ENCODE assay signal across 9 mouse cellular contexts in genomic region chr11:69116843-69117242, GRCm38 (mm10). TPM values are rescaled to one million over a fixed set of nuclear protein-coding genes. Genes with fewer than 3 reads are reported as not detected.
DNase-seq lines count a peak whose midpoint lies in the region; ATAC-seq and TF ChIP-seq lines count a peak whose summit lies in the region.
"Had no signal": no experiment of that assay in that cellular context is flagged by ENCODE, and none has a peak within 500 bp of the region (broad histone marks: within the 10 kb centered on the region; RNA-seq: fewer than 3 reads in every experiment).

No protein-coding gene starts in this region.

- TF ChIP-seq CTCF in forebrain, postnatal 0 days (IDR thresholded peaks at IDR 0.05; ENCODE audit: low read depth): no peak

- ATAC-seq in lung, embryonic 15.5 days (ENCODE audit: borderline replicate concordance, extremely low read depth, low FRiP score, low TSS enrichment): no peak
- ATAC-seq in forebrain, postnatal 0 days: no peak
- no peak for ATAC-seq in limb, embryonic 15.5 days (ENCODE audit: insufficient number of reproducible peaks, low FRiP score, low TSS enrichment, low read depth)
- ATAC-seq in stomach, embryonic 14.5 days (ENCODE audit: insufficient number of reproducible peaks, insufficient read depth, low FRiP score, low read depth): no peak
- no peak for ATAC-seq in granulocyte monocyte progenitor cell, adult 5-6 weeks (replicated peaks; ENCODE audit: poor library complexity, severe bottlenecking)
- ATAC-seq: Patski had no signal

- peak overlapping the region; percentile 66; the same call in 1 of the 2 replicates for H3K4me3 ChIP-seq in lung, embryonic 15.5 days
- H3K4me3 ChIP-seq in forebrain, postnatal 0 days (ENCODE audit: low read depth, low read length): peak overlapping the region; percentile 70; the same call in 1 of the 2 replicates
- H3K4me3 ChIP-seq in limb, embryonic 15.5 days: peak overlapping the region; percentile 76
- no peak overlapping the region for H3K4me3 ChIP-seq in stomach, embryonic 14.5 days (ENCODE audit: low read depth, low read length)

- no peak overlapping the region for H3K9ac ChIP-seq in lung, embryonic 15.5 days
- no peak overlapping the region for H3K9ac ChIP-seq in forebrain, postnatal 0 days
- no peak overlapping the region for H3K9ac ChIP-seq in limb, embryonic 15.5 days
- no peak overlapping the region for H3K9ac ChIP-seq in stomach, embryonic 14.5 days (replicated peaks; ENCODE audit: low read depth, low read length)

- H3K4me1 ChIP-seq in lung, embryonic 15.5 days: peaks cover 41% of the 10 kb centered on the region
- peaks cover 18% of the 10 kb centered on the region for H3K4me1 ChIP-seq in forebrain, postnatal 0 days (ENCODE audit: insufficient read depth)
- H3K4me1 ChIP-seq in limb, embryonic 15.5 days: peaks cover 46% of the 10 kb centered on the region
- H3K4me1 ChIP-seq in stomach, embryonic 14.5 days (ENCODE audit: control insufficient read depth, insufficient read depth, low read length): peaks cover 17% of the 10 kb centered on the region

- no peak overlapping the region for H3K27ac ChIP-seq in lung, embryonic 15.5 days
- no peak overlapping the region for H3K27ac ChIP-seq in forebrain, postnatal 0 days (ENCODE audit: low read depth, low read length)
- H3K27ac ChIP-seq in limb, embryonic 15.5 days: no peak overlapping the region
- H3K27ac ChIP-seq in stomach, embryonic 14.5 days (ENCODE audit: low read length): no peak overlapping the region

- peak overlapping the region; percentile 94 for H3K4me2 ChIP-seq in lung, embryonic 15.5 days
- H3K4me2 ChIP-seq in forebrain, postnatal 0 days (ENCODE audit: low read depth): peak overlapping the region; percentile 96
- H3K4me2 ChIP-seq in limb, embryonic 15.5 days: no peak overlapping the region
- peak overlapping the region; percentile 94 for H3K4me2 ChIP-seq in stomach, embryonic 14.5 days (replicated peaks; ENCODE audit: low read depth, low read length)

- WGBS in lung, embryonic 15.5 days: 51% methylated on average over 5 of the region's 5 CpGs
- 62% methylated on average over 5 of the region's 5 CpGs for WGBS in forebrain, postnatal 0 days
- 49% methylated on average over 5 of the region's 5 CpGs for WGBS in limb, embryonic 15.5 days
- WGBS in stomach, embryonic 14.5 days: 41% methylated on average over 5 of the region's 5 CpGs

- no peaks in the 10 kb centered on the region for H3K9me3 ChIP-seq in lung, embryonic 15.5 days
- no peaks in the 10 kb centered on the region for H3K9me3 ChIP-seq in forebrain, postnatal 0 days (ENCODE audit: low read length)
- no peaks in the 10 kb centered on the region for H3K9me3 ChIP-seq in limb, embryonic 15.5 days
- no peaks in the 10 kb centered on the region for H3K9me3 ChIP-seq in stomach, embryonic 14.5 days (ENCODE audit: control insufficient read depth, low read depth, low read length)

- no peaks in the 10 kb centered on the region for H3K36me3 ChIP-seq in lung, embryonic 15.5 days
- H3K36me3 ChIP-seq in forebrain, postnatal 0 days (ENCODE audit: insufficient read depth): no peaks in the 10 kb centered on the region
- H3K36me3 ChIP-seq in limb, embryonic 15.5 days: no peaks in the 10 kb centered on the region
- H3K36me3 ChIP-seq in stomach, embryonic 14.5 days (ENCODE audit: control insufficient read depth, insufficient read depth, low read length): no peaks in the 10 kb centered on the region

- no peaks in the 10 kb centered on the region for H3K27me3 ChIP-seq in lung, embryonic 15.5 days
- H3K27me3 ChIP-seq in forebrain, postnatal 0 days (ENCODE audit: insufficient read depth, low read length): no peaks in the 10 kb centered on the region; the same call in 1 of the 2 replicates
- H3K27me3 ChIP-seq in limb, embryonic 15.5 days: 0 out of 2 replicates have a peak, but pooled peaks cover 2% of the 10 kb centered on the region
- no peaks in the 10 kb centered on the region for H3K27me3 ChIP-seq in stomach, embryonic 14.5 days (ENCODE audit: control insufficient read depth, insufficient read depth, low read length)
- H3K27me3 ChIP-seq: Patski had no signal

- no peak for DNase-seq in lung, adult 18-20 months
- no peak for DNase-seq in forebrain, postnatal 0 days
- no peak for DNase-seq in frontal cortex, postnatal 14 days (ENCODE audit: low spot score in 2 of 2)
- DNase-seq: gastrocnemius, postnatal 25 days had no signal

RNA-seq across cellular contexts. Expression of gene Hes7, which starts 3.4 kb away (rescaled TPM):
- 0.52 and 0.60 TPM in 2 replicates for polyA plus RNA-seq in lung, embryonic 15.5 days (2015; fragmentation: Nextera tagmentation; extraction: Ambion mirVana)
- 1.2 and 1.6 TPM in 2 replicates for total RNA-seq in forebrain, postnatal 0 days (2014; rRNA removed)
- 1.1 and 1.3 TPM in 2 replicates for polyA plus RNA-seq in forebrain, postnatal 0 days (2015; fragmentation: Nextera tagmentation; extraction: Ambion mirVana)
- 0.58 and 0.68 TPM in 2 replicates for polyA plus RNA-seq in limb, embryonic 15.5 days (2015; fragmentation: Nextera tagmentation; extraction: Ambion mirVana)
- 0.39 and 0.54 TPM in 2 replicates for polyA plus RNA-seq in stomach, embryonic 14.5 days (2014; fragmentation: Nextera tagmentation; extraction: Ambion mirVana)
- total RNA-seq in granulocyte monocyte progenitor cell, adult 5-6 weeks (2014; fragmentation: Nextera tagmentation): not detected in 2 replicates
- not detected in 2 replicates for total RNA-seq in granulocyte monocyte progenitor cell, adult 5-6 weeks (2017)
- total RNA-seq: gastrocnemius, postnatal 25 days had no signal

RNA-seq across cellular contexts. Expression of gene 9130213A22Rik, which starts 5.5 kb away (rescaled TPM):
- polyA plus RNA-seq in lung, embryonic 15.5 days (2015; fragmentation: Nextera tagmentation; extraction: Ambion mirVana): 0.36 and 0.57 TPM in 2 replicates
- 0.23 and 0.62 TPM in 2 replicates for total RNA-seq in forebrain, postnatal 0 days (2014; rRNA removed)
- polyA plus RNA-seq in forebrain, postnatal 0 days (2015; fragmentation: Nextera tagmentation; extraction: Ambion mirVana): 0.58 and 0.69 TPM in 2 replicates
- polyA plus RNA-seq in limb, embryonic 15.5 days (2015; fragmentation: Nextera tagmentation; extraction: Ambion mirVana): 0.40 and 0.49 TPM in 2 replicates
- polyA plus RNA-seq in stomach, embryonic 14.5 days (2014; fragmentation: Nextera tagmentation; extraction: Ambion mirVana): 0.29 and 0.36 TPM in 2 replicates
- 0.17 TPM in 1 of 2 replicates, not detected in the other for total RNA-seq in granulocyte monocyte progenitor cell, adult 5-6 weeks (2014; fragmentation: Nextera tagmentation)
- total RNA-seq in granulocyte monocyte progenitor cell, adult 5-6 weeks (2017): not detected in 2 replicates

RNA-seq across cellular contexts. Expression of gene Aloxe3, which starts 8.9 kb away (rescaled TPM):
- polyA plus RNA-seq in lung, embryonic 15.5 days (2015; fragmentation: Nextera tagmentation; extraction: Ambion mirVana): 0.16 and 0.53 TPM in 2 replicates
- total RNA-seq in forebrain, postnatal 0 days (2014; rRNA removed): 10.0 and 11.6 TPM in 2 replicates
- 8.5 and 14.9 TPM in 2 replicates for polyA plus RNA-seq in forebrain, postnatal 0 days (2015; fragmentation: Nextera tagmentation; extraction: Ambion mirVana)
- 11.7 and 14.9 TPM in 2 replicates for polyA plus RNA-seq in limb, embryonic 15.5 days (2015; fragmentation: Nextera tagmentation; extraction: Ambion mirVana)
- polyA plus RNA-seq in stomach, embryonic 14.5 days (2014; fragmentation: Nextera tagmentation; extraction: Ambion mirVana): 0.29 and 0.49 TPM in 2 replicates
- total RNA-seq in granulocyte monocyte progenitor cell, adult 5-6 weeks (2014; fragmentation: Nextera tagmentation): not detected in 2 replicates
- not detected in 2 replicates for total RNA-seq in granulocyte monocyte progenitor cell, adult 5-6 weeks (2017)
- total RNA-seq: gastrocnemius, postnatal 25 days had no signal

RNA-seq across cellular contexts. Expression of gene Per1, which starts 21.8 kb away (rescaled TPM):
- 21.7 and 24.0 TPM in 2 replicates for polyA plus RNA-seq in lung, embryonic 15.5 days (2015; fragmentation: Nextera tagmentation; extraction: Ambion mirVana)
- 16.5 and 38.3 TPM in 2 replicates for total RNA-seq in forebrain, postnatal 0 days (2014; rRNA removed)
- 15.2 and 16.7 TPM in 2 replicates for polyA plus RNA-seq in forebrain, postnatal 0 days (2015; fragmentation: Nextera tagmentation; extraction: Ambion mirVana)
- 24.3 and 28.9 TPM in 2 replicates for polyA plus RNA-seq in limb, embryonic 15.5 days (2015; fragmentation: Nextera tagmentation; extraction: Ambion mirVana)
- 10.5 and 15.1 TPM in 2 replicates for polyA plus RNA-seq in stomach, embryonic 14.5 days (2014; fragmentation: Nextera tagmentation; extraction: Ambion mirVana)
- 10.3 and 11.7 TPM in 2 replicates for total RNA-seq in granulocyte monocyte progenitor cell, adult 5-6 weeks (2014; fragmentation: Nextera tagmentation)
- total RNA-seq in granulocyte monocyte progenitor cell, adult 5-6 weeks (2017): 9.4 and 9.8 TPM in 2 replicates

RNA-seq across cellular contexts. Expression of gene Vamp2, which starts 28.6 kb away (rescaled TPM):
- 61.6 and 66.6 TPM in 2 replicates for polyA plus RNA-seq in lung, embryonic 15.5 days (2015; fragmentation: Nextera tagmentation; extraction: Ambion mirVana)
- total RNA-seq in forebrain, postnatal 0 days (2014; rRNA removed): 76.8 and 104 TPM in 2 replicates
- 500 and 554 TPM in 2 replicates for polyA plus RNA-seq in forebrain, postnatal 0 days (2015; fragmentation: Nextera tagmentation; extraction: Ambion mirVana)
- polyA plus RNA-seq in limb, embryonic 15.5 days (2015; fragmentation: Nextera tagmentation; extraction: Ambion mirVana): 95.0 and 103 TPM in 2 replicates
- 104 and 107 TPM in 2 replicates for polyA plus RNA-seq in stomach, embryonic 14.5 days (2014; fragmentation: Nextera tagmentation; extraction: Ambion mirVana)
- 59.2 and 63.1 TPM in 2 replicates for total RNA-seq in granulocyte monocyte progenitor cell, adult 5-6 weeks (2014; fragmentation: Nextera tagmentation)
- total RNA-seq in granulocyte monocyte progenitor cell, adult 5-6 weeks (2017): 7.2 and 8.6 TPM in 2 replicates
